Mouse (Mus musculus) heart, adult 2 months (tissue): ENCODE results near the gene Lingo1.

ENCODE experiments used
- CTCF ChIP-seq: fragments of 200-600 bp; IDR thresholded peaks from 2 replicates; pipeline ENCODE4 v1.8.1; 2022; ENCODE audit warnings: antibody characterized with exemption, mild to moderate bottlenecking, moderate library complexity
- EP300 ChIP-seq: fragments of 200-500 bp; IDR thresholded peaks from 2 replicates; pipeline ENCODE4 v1.6.1; 2011; ENCODE audit warnings: low read depth, low read length, control low read depth; ENCODE audit not compliant: insufficient read depth
- POLR2A ChIP-seq: fragments of 200-500 bp; IDR thresholded peaks from 2 replicates; pipeline ENCODE4 v1.6.1; 2011; ENCODE audit warnings: mild to moderate bottlenecking, low read depth, low read length, control low read depth; ENCODE audit not compliant: insufficient read depth

- no peak for TF ChIP-seq EP300
- no peak for TF ChIP-seq POLR2A
- no peak for TF ChIP-seq CTCF
Measured at GRCm38 (mm10) chr9:56828146-56828545, 31.9 kb upstream of the Lingo1 start.
